Mouse (Mus musculus): ENCODE data around the gene Ucn2. TPM values are rescaled to one million over a fixed set of nuclear protein-coding genes. Genes with fewer than 3 reads are reported as not detected.

Gene Ucn2
- polyA plus RNA-seq (2012; rRNA removed): 0.75 and 0.96 TPM in 2 replicates

DNA sequence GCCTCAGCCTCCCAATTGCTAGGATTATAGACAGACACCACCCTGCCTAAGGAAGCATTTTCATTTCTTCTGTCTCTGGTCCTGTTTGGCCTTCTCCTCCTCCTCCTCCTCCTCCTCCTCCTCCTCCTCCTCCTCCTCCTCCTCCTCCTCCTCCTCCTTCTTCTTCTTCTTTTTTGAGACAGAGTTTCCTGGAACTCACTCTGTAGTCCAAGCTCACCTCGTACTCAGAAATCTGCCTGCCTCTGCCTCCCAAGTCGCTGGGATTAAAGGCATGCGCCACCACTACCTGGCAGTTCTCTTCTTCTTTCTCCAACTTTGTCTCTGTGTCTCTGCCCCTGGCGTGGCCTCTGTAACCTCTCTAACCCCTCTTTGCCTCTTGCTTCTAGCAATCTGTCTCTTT lies at the start of gene Ucn2:
Gene Ucn2 (plus strand): TSS at position 301 of the 400 bp plus-strand sequence.
- TF ChIP-seq POLR2A (IDR thresholded peaks at IDR 0.05; ENCODE audit: borderline replicate concordance, extremely low read depth, insufficient read depth, insufficient read length, poor library complexity, severe bottlenecking): no peak
- no peak for TF ChIP-seq CTCF (IDR thresholded peaks at IDR 0.05; ENCODE audit: borderline replicate concordance, extremely low read depth, insufficient read depth, insufficient read length)
- no peak for DNase-seq (ENCODE audit: low read depth)

DNA sequence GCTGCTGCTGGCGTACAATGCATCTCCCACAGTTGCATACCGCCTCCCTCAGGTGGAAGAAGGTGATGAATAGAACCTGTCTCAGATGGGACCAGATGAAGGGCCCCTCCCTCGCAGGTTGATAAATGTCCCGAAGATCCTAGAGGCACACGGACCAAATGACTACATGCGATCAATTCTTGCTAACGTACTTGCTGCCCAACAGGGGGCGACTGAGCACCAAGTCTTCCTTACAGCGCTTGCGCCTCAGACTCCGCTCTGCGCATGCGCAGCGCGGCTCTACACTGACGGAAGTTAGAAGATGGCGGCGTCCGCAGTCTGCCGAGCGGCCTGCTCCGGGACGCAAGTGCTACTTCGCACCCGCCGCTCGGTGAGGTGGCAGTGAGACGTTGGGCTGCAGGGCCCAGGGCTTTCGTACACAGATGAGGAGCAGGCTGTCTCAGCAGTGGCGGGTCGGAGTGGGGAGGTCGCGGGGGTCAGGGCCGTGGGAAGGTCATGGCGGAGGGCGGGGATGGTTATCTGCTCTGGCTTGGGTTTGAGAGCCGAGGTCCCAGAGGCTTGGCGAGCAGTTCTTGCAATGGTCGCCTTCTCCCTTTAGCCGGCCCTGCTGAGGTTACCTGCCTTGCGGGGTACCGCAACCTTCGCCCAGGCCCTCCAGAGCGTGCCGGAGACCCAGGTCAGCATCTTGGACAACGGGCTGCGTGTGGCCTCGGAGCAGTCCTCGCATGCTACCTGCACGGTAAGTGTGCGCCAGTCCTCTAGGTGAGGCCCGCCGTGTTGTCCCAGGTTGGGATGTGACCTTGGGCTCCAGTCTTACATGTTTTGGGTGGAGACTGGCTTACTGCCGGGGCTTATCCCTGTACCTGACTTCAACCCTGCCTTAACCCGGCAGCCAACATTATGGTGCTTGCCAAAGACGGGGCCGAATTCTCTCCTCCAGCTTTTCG lies 49.1 kb upstream of the Ucn2 start, which contains the start of gene Uqcrc1:
Gene Uqcrc1 (plus strand): TSS at position 216 of the 947 bp plus-strand sequence.
- peak; percentile 92 for TF ChIP-seq CTCF (IDR thresholded peaks at IDR 0.05; ENCODE audit: borderline replicate concordance, extremely low read depth, insufficient read depth, insufficient read length)
- peak; percentile 69; the same call in 1 of the 2 replicates for TF ChIP-seq POLR2A (IDR thresholded peaks at IDR 0.05; ENCODE audit: borderline replicate concordance, extremely low read depth, insufficient read depth, insufficient read length, poor library complexity, severe bottlenecking)
- peak; percentile 99 for DNase-seq (ENCODE audit: low read depth)

DNA sequence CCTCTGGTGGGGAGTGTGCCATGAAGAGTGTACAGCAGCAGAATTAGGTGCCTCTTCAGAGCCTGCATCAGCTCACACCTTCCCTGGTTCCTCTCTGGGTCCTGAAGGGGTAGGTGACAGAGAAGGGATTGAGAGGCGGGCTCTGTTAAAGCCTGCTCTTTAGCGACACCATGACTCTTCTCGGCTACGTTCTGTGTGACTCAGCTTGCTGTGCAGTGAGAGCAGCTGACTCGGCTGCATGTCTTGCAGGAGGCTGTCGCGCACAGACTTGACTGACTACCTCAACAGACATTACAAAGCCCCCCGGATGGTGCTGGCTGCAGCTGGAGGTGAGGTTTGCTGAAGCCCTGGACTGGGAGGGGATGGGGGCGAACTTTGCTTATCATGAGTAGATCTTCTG lies 40.7 kb upstream of the Ucn2 start:
- DNase-seq (ENCODE audit: low read depth): no peak
- TF ChIP-seq CTCF (IDR thresholded peaks at IDR 0.05; ENCODE audit: borderline replicate concordance, extremely low read depth, insufficient read depth, insufficient read length): no peak
- no peak for TF ChIP-seq POLR2A (IDR thresholded peaks at IDR 0.05; ENCODE audit: borderline replicate concordance, extremely low read depth, insufficient read depth, insufficient read length, poor library complexity, severe bottlenecking)

DNA sequence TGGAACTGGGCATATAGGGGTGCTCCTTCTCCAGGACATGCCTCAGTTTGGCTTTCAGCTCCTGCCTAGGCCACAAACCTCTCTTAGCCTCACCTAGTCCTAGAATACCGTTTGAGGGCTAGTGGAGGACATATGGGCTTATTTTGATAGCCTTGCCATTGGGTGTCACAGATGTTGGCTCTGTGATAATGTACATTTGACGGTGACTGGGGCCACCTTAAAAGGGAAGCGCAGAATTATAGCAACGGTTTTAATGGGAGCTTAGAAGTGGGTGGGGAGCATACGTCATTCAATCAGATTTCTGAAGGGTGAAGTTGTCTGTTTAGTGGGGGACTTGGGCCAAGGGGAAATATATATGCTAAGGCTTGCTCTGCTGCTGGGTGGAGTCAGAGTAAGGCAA lies 40.2 kb upstream of the Ucn2 start:
- no peak for DNase-seq (ENCODE audit: low read depth)
- TF ChIP-seq POLR2A (IDR thresholded peaks at IDR 0.05; ENCODE audit: borderline replicate concordance, extremely low read depth, insufficient read depth, insufficient read length, poor library complexity, severe bottlenecking): no peak
- TF ChIP-seq CTCF (IDR thresholded peaks at IDR 0.05; ENCODE audit: borderline replicate concordance, extremely low read depth, insufficient read depth, insufficient read length): no peak

DNA sequence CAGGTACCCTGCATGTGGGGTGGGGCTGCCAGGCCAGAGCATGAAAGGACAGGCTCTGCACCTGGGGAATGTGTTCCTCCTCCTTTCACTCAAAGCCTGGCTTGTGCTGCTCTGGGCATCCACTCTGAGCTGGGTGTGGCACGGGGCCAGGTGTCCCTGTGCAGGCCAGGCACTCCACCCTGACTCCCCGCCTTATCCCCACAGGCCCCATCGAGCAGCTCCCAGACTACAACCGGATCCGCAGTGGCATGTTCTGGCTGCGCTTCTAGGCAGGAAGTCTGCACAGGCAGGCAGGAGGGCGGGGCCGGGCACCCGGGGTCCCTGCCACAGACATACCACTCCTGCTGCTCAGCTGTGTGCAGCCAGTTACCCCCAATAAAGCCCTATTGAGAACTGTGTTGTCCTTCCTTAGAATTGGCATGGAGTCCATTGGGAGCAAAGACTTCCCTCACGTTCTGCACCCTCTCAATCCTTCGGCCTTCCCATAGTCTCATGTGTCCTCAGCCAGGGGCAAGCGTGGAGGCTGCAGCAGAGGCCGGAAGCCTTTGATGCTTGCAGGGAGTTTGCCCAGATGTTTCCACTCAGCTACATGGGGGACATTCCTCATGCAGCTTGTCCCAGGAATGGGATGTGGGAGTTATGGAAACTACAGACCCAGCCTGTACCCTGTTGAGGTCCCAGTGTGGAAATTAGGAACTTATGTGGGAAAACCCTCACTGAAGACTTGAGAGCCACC lies 36.4 kb upstream of the Ucn2 start:
- DNase-seq (ENCODE audit: low read depth): peak; percentile 20
- TF ChIP-seq POLR2A (IDR thresholded peaks at IDR 0.05; ENCODE audit: borderline replicate concordance, extremely low read depth, insufficient read depth, insufficient read length, poor library complexity, severe bottlenecking) (no peak), CTCF (IDR thresholded peaks at IDR 0.05; ENCODE audit: borderline replicate concordance, extremely low read depth, insufficient read depth, insufficient read length) (no peak)

DNA sequence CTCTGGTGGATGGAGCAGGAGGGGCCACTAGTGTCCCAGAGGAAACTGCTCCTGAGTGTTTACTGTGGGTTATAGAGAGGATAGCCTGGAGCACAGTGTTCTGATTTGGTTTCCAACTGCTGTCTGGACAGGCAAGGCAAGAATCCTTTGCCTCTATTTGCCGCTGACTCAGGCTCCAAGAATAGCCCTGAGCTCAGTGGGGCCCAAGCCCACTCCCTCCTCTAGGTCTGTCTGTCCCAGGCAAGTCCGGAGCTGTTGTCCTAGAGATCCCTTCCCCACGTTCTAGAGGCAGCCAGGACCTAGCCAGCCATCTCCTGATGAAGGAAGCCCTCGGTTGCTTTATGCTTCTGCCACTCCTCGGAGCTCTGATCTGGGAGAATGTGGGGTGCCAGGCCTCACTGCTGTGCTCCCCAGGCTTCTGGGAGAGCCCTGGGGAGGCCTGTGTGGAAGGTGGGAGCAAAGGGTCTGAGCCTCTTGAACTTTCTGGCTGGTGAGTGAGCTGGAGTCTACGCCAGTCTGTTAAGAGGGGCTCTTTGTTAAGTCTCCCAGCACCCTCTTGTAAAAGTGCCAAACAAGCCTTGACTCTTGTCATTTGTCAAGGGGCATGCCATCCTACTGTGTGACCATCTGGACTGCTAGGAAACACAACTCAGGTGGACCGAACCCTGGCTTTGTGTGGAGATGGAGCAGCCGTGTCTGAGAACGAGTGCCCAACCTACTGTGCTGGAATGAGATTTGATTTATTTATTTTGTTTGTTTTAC lies 35.7 kb upstream of the Ucn2 start:
- no peak for TF ChIP-seq CTCF (IDR thresholded peaks at IDR 0.05; ENCODE audit: borderline replicate concordance, extremely low read depth, insufficient read depth, insufficient read length)

DNA sequence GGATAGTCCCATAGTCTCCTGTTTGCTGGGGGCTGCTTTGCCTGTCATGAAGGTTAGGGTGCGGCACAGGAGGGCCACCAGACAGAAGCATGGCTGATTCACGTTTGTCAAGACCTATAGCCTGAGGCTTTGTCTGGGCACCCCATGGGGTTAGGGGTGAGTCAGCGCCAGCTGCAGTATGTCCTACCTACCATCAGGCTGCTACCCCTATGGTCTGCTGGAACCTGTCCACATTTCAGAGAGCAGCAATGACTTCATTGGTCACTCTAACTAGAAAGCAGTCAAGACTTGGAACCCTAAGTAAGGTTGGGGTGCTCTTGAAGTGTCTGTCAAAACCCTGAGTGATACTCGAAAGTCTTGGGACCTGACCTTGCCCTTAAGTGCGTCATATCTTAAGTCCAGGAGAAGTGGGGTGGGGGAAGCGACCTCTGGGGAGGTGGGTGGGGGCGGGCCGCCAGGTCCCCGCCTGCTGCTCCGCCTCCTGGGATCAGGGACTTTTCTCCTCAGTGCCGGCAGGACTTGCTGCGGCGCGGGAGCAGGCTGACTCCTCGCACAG lies 32.7 kb upstream of the Ucn2 start, which contains the start of gene Col7a1:
Gene Col7a1 (plus strand): TSS at position 506 of the 556 bp plus-strand sequence.
- TF ChIP-seq CTCF (IDR thresholded peaks at IDR 0.05; ENCODE audit: borderline replicate concordance, extremely low read depth, insufficient read depth, insufficient read length): no peak
- no peak for TF ChIP-seq POLR2A (IDR thresholded peaks at IDR 0.05; ENCODE audit: borderline replicate concordance, extremely low read depth, insufficient read depth, insufficient read length, poor library complexity, severe bottlenecking)
- DNase-seq (ENCODE audit: low read depth): no peak

More for the DNA sequence above, 35.7 kb upstream of the Ucn2 start:
- DNase-seq (ENCODE audit: low read depth): peak; percentile 5

DNA sequence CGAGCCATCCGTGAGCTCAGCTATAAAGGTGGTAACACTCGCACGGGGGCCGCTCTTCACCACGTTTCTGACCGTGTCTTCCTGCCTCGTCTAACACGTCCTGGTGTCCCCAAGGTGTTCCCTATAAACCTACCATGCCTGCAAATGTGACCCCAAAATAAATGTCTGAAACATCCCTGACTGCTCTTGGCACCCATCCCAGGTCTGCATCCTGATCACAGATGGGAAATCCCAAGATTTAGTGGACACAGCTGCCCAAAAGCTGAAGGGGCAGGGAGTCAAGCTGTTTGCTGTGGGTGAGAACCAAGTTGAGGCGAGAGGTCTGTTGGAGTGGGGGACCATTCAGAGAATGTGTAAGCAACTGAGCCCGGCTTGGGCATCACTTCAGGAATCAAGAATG lies 30.6 kb upstream of the Ucn2 start:
- no peak for DNase-seq (ENCODE audit: low read depth)
- TF ChIP-seq POLR2A (IDR thresholded peaks at IDR 0.05; ENCODE audit: borderline replicate concordance, extremely low read depth, insufficient read depth, insufficient read length, poor library complexity, severe bottlenecking): no peak
- no peak for TF ChIP-seq CTCF (IDR thresholded peaks at IDR 0.05; ENCODE audit: borderline replicate concordance, extremely low read depth, insufficient read depth, insufficient read length)

DNA sequence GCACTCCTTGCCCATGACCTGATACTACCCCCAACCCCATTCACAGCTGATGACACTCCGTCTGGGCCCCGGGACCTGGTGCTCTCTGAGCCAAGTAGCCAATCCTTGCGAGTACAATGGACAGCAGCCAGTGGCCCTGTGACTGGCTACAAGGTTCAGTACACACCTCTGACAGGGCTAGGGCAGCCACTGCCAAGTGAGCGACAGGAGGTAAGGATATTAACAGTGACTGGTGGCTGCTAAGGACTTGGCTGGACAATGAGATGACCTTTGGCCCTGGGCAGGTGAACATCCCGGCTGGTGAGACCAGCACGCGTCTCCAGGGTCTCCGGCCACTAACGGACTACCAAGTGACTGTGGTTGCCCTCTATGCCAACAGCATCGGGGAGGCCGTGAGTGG lies 30.0 kb upstream of the Ucn2 start:
- DNase-seq (ENCODE audit: low read depth): no peak
- no peak for TF ChIP-seq POLR2A (IDR thresholded peaks at IDR 0.05; ENCODE audit: borderline replicate concordance, extremely low read depth, insufficient read depth, insufficient read length, poor library complexity, severe bottlenecking)
- no peak for TF ChIP-seq CTCF (IDR thresholded peaks at IDR 0.05; ENCODE audit: borderline replicate concordance, extremely low read depth, insufficient read depth, insufficient read length)

DNA sequence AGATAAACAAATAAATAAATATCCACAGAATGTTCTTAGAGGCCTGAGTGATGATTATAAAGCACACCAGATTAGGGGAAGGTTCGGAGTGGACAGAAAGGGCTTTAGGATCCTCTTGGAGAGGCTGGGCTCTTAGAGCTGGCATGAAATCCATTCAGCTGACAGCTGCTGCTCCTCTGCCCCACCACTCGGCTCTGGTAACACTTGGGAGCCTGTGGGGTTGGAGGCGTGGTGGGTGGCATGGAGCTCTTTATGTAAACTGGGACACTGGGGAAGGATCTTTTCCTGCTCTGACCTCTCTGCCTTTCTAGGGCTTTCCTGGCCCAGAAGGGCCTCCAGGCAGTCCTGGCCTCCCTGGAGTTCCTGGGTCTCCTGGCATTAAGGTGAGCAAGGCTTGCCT lies 22.2 kb upstream of the Ucn2 start:
- no peak for DNase-seq (ENCODE audit: low read depth)
- no peak for TF ChIP-seq CTCF (IDR thresholded peaks at IDR 0.05; ENCODE audit: borderline replicate concordance, extremely low read depth, insufficient read depth, insufficient read length)
- no peak for TF ChIP-seq POLR2A (IDR thresholded peaks at IDR 0.05; ENCODE audit: borderline replicate concordance, extremely low read depth, insufficient read depth, insufficient read length, poor library complexity, severe bottlenecking)
